Mouse (Mus musculus) ES-Bruce4 (cell line): ENCODE results near the gene Gm12355.

Experiments used
- CTCF ChIP-seq: IDR thresholded peaks from one replicate; pipeline ENCODE4 v1.8.1; 2011; ENCODE audit warnings: low read depth, low read length
- EP300 ChIP-seq: IDR thresholded peaks from 2 replicates; pipeline ENCODE4 v1.6.1; 2011; ENCODE audit warnings: low read depth, low read length; ENCODE audit not compliant: insufficient read depth

GRCm38 (mm10) chr11:98602090-98602690 is 23.3 kb downstream of the Gm12355 start:
- TF ChIP-seq EP300 (no peak), CTCF (no peak)
